Mouse (Mus musculus) ES-Bruce4 (cell line): ENCODE measurements around the gene Rexo4. TPM values are rescaled to one million over a fixed set of nuclear protein-coding genes. Genes with fewer than 3 reads are reported as not detected.

Experiments used
- H3K27ac ChIP-seq: 2 replicates; pipeline ENCODE4 v1.5.1; 2012; ENCODE audit warnings: low read length, inconsistent platforms; ENCODE audit not compliant: insufficient read depth
- H3K27me3 ChIP-seq: 2 replicates; pipeline ENCODE4 v1.6.1; 2012; ENCODE audit warnings: mild to moderate bottlenecking, low read length, inconsistent platforms; ENCODE audit not compliant: control insufficient read depth, poor library complexity, insufficient read depth, severe bottlenecking
- H3K36me3 ChIP-seq: 2 replicates; pipeline ENCODE4 v1.6.1; 2012; ENCODE audit warnings: inconsistent platforms, mild to moderate bottlenecking, low read length, moderate library complexity; ENCODE audit not compliant: control insufficient read depth, poor library complexity, insufficient read depth, severe bottlenecking
- H3K4me1 ChIP-seq: one replicate; pipeline ENCODE4 v1.8.1; 2011; ENCODE audit warnings: low read length; ENCODE audit not compliant: control insufficient read depth, insufficient read depth
- H3K4me3 ChIP-seq: 2 replicates; pipeline ENCODE4 v1.5.1; 2011; ENCODE audit warnings: low read depth, mild to moderate bottlenecking, low read length
- H3K9ac ChIP-seq: 2 replicates; pipeline ENCODE4 v1.6.1; 2012; ENCODE audit warnings: low read depth, mild to moderate bottlenecking, inconsistent platforms; ENCODE audit not compliant: poor library complexity, severe bottlenecking
- H3K9me3 ChIP-seq: replicated peaks from 2 replicates; pipeline ENCODE4 v1.6.1; 2012; ENCODE audit warnings: mild to moderate bottlenecking, low read length, inconsistent platforms; ENCODE audit not compliant: control insufficient read depth, poor library complexity, insufficient read depth, severe bottlenecking
- CTCF ChIP-seq: IDR thresholded peaks from one replicate; pipeline ENCODE4 v1.8.1; 2011; ENCODE audit warnings: low read depth, low read length
- EP300 ChIP-seq: IDR thresholded peaks from 2 replicates; pipeline ENCODE4 v1.6.1; 2011; ENCODE audit warnings: low read depth, low read length; ENCODE audit not compliant: insufficient read depth
- POLR2A ChIP-seq: IDR thresholded peaks from one replicate; pipeline ENCODE4 v1.8.1; 2011; ENCODE audit warnings: low read length; ENCODE audit not compliant: insufficient read depth
- polyA plus RNA-seq: library from polyadenylated mRNA; stranded (reverse); fragments of >200 nt; gene quantifications from 2 replicates; pipeline ENCODE4 v1.2.4, GENCODE M21; 2011; ENCODE audit warnings: low read depth; ENCODE audit not compliant: missing spikeins, insufficient read depth, insufficient read length

Rexo4 gene
- polyA plus RNA-seq, 1 experiment: 62.4 TPM

- Histone ChIP-seq H3K9ac (peak overlapping the region; percentile 93), H3K27me3 (no peaks in the 10 kb centered on the region), H3K36me3 (peaks cover 44% of the 10 kb centered on the region), H3K4me1 (no peaks in the 10 kb centered on the region), H3K27ac (peak overlapping the region; percentile 27; the same call in 1 of the 2 replicates), H3K4me3 (peak overlapping the region; percentile 99), H3K9me3 (no peaks in the 10 kb centered on the region)
- TF ChIP-seq CTCF (no peak), POLR2A (no peak), EP300 (no peak)
Measured at GRCm38 (mm10) chr2:26909387-26909784, 54.8 kb downstream of the Rexo4 start.

- Histone ChIP-seq H3K9ac (peak overlapping the region; percentile 93), H3K9me3 (no peaks in the 10 kb centered on the region), H3K27me3 (no peaks in the 10 kb centered on the region), H3K4me1 (no peaks in the 10 kb centered on the region), H3K36me3 (peaks cover 40% of the 10 kb centered on the region), H3K27ac (no peak overlapping the region), H3K4me3 (peak overlapping the region; percentile 30)
- no peak for TF ChIP-seq EP300
- TF ChIP-seq CTCF: no peak
- TF ChIP-seq POLR2A: no peak
Measured at GRCm38 (mm10) chr2:26908710-26909386, 55.3 kb downstream of the Rexo4 start.

DNA sequence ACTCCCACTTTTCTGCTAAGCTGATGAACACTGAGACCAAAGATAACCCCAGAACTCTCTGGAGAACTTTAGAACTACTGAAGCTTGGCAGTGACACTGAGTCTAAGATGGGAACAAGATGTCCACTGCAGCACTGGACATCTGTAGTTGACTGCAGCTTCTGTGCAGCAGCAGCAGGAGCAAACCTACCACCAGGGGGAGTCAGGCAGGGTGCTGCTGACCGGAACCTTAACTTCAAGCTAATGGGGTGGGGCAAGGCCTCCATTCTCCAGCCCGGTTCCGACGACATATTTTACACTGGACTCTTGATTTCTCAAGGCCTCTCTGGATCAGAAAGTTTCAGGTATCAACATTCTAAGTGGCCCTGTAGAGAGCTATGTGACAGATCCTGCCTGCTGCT, 57.1 kb downstream of the Rexo4 start:
- no peak overlapping the region for H3K27ac ChIP-seq
- H3K9ac ChIP-seq: no peak overlapping the region
- H3K27me3 ChIP-seq: no peaks in the 10 kb centered on the region
- H3K4me3 ChIP-seq: no peak overlapping the region
- no peak for TF ChIP-seq POLR2A
- no peak for TF ChIP-seq EP300
- peak; percentile 85 for TF ChIP-seq CTCF
- H3K4me1 ChIP-seq: no peaks in the 10 kb centered on the region
- no peaks in the 10 kb centered on the region for H3K9me3 ChIP-seq
- H3K36me3 ChIP-seq: peaks cover 22% of the 10 kb centered on the region

- H3K4me1 ChIP-seq: no peaks in the 10 kb centered on the region
- no peaks in the 10 kb centered on the region for H3K27me3 ChIP-seq
- H3K9me3 ChIP-seq: no peaks in the 10 kb centered on the region
- H3K9ac ChIP-seq: no peak overlapping the region
- TF ChIP-seq CTCF (no peak), EP300 (no peak), POLR2A (no peak)
- no peak overlapping the region for H3K4me3 ChIP-seq
- H3K27ac ChIP-seq: no peak overlapping the region
- peaks cover 16% of the 10 kb centered on the region for H3K36me3 ChIP-seq
Measured at GRCm38 (mm10) chr2:26906431-26906830, 57.8 kb downstream of the Rexo4 start.

- Histone ChIP-seq H3K4me3 (no peak overlapping the region), H3K9ac (no peak overlapping the region), H3K27me3 (no peaks in the 10 kb centered on the region), H3K4me1 (no peaks in the 10 kb centered on the region), H3K27ac (no peak overlapping the region), H3K9me3 (no peaks in the 10 kb centered on the region), H3K36me3 (peaks cover 11% of the 10 kb centered on the region)
- TF ChIP-seq EP300 (no peak), CTCF (no peak), POLR2A (no peak)
Measured at GRCm38 (mm10) chr2:26905936-26906335, 58.2 kb downstream of the Rexo4 start.

Other genes starting within 250 kb of the Rexo4 start
- gene Abo, start 99.4 kb downstream of the Rexo4 start, polyA plus RNA-seq: not detected in 2 replicates
- gene Surf6, start 61.5 kb downstream of the Rexo4 start, polyA plus RNA-seq: 48.3 and 48.5 TPM in 2 replicates
- 11.1 and 12.6 TPM in 2 replicates for gene Med22, start 53.7 kb downstream of the Rexo4 start, polyA plus RNA-seq
- gene Rpl7a, start 53.6 kb downstream of the Rexo4 start, polyA plus RNA-seq: 717 and 722 TPM in 2 replicates
- gene Surf2, start 48.0 kb downstream of the Rexo4 start, polyA plus RNA-seq: 47.7 and 62.5 TPM in 2 replicates
- 40.6 and 41.1 TPM in 2 replicates for gene Surf1, start 47.9 kb downstream of the Rexo4 start, polyA plus RNA-seq
- gene Surf4, start 30.5 kb downstream of the Rexo4 start, polyA plus RNA-seq: 109 and 122 TPM in 2 replicates
- not detected in 2 replicates for gene Stkld1, start 30.3 kb downstream of the Rexo4 start, polyA plus RNA-seq
- not detected in 2 replicates for gene Adamts13, start 9.0 kb upstream of the Rexo4 start, polyA plus RNA-seq
- 17.5 and 17.8 TPM in 2 replicates for gene Cacfd1, start 45.5 kb upstream of the Rexo4 start, polyA plus RNA-seq
- gene Slc2a6, start 63.6 kb upstream of the Rexo4 start, polyA plus RNA-seq: 1.5 and 3.9 TPM in 2 replicates
- gene Mymk, start 107.8 kb upstream of the Rexo4 start, polyA plus RNA-seq: not detected in 2 replicates
- not detected in 2 replicates for gene Adamtsl2, start 115.0 kb upstream of the Rexo4 start, polyA plus RNA-seq
- 0.52 and 0.67 TPM in 2 replicates for gene Fam163b, start 178.1 kb upstream of the Rexo4 start, polyA plus RNA-seq
- gene Dbh, start 200.8 kb upstream of the Rexo4 start, polyA plus RNA-seq: not detected in 2 replicates